Mouse (Mus musculus) spleen, postnatal 4 days (tissue): Measurements from ENCODE around the gene Atg7.
A peak's percentile ranks its signal among the peaks of the same experiment; 100 is the strongest.

ENCODE experiments used
- DNase-seq, 2 experiments: peaks; one replicate each; pipeline ENCODE4 v3.0.0; 2022; ENCODE audit warnings: low spot score in 2 of 2

Gene Atg7

GRCm38 (mm10) chr6:114855644-114856043 is 212.7 kb downstream of the Atg7 start:
- no peak for DNase-seq

- DNase-seq, result no peak
Measured at GRCm38 (mm10) chr6:114856501-114856900, 213.6 kb downstream of the Atg7 start.

- no peak for DNase-seq
Measured at GRCm38 (mm10) chr6:114857996-114858721, 215.3 kb downstream of the Atg7 start.

GRCm38 (mm10) chr6:114858722-114859053 is 215.8 kb downstream of the Atg7 start:
- DNase-seq, result no peak

- no peak for DNase-seq
Measured at GRCm38 (mm10) chr6:114860677-114861568, 218.0 kb downstream of the Atg7 start.

GRCm38 (mm10) chr6:114861591-114861990 is 218.7 kb downstream of the Atg7 start:
- DNase-seq, result no peak

- no peak for DNase-seq
Measured at GRCm38 (mm10) chr6:114862046-114862445, 219.1 kb downstream of the Atg7 start.

- DNase-seq, result no peak
Measured at GRCm38 (mm10) chr6:114863501-114863900, 220.6 kb downstream of the Atg7 start.

GRCm38 (mm10) chr6:114864421-114864820 is 221.5 kb downstream of the Atg7 start:
- no peak for DNase-seq

- DNase-seq, result no peak
Measured at GRCm38 (mm10) chr6:114866078-114866477, 223.2 kb downstream of the Atg7 start.

- no peak for DNase-seq
Measured at GRCm38 (mm10) chr6:114866619-114867018, 223.7 kb downstream of the Atg7 start.

- no peak for DNase-seq
Measured at GRCm38 (mm10) chr6:114868656-114869055, 225.8 kb downstream of the Atg7 start.

GRCm38 (mm10) chr6:114869501-114870076 is 226.7 kb downstream of the Atg7 start:
- no peak for DNase-seq

- DNase-seq, result no peak
Measured at GRCm38 (mm10) chr6:114871010-114871660, 228.2 kb downstream of the Atg7 start.

- no peak for DNase-seq
Measured at GRCm38 (mm10) chr6:114873808-114874137, 230.9 kb downstream of the Atg7 start.

GRCm38 (mm10) chr6:114874138-114874928 is 231.4 kb downstream of the Atg7 start:
- DNase-seq, result peak in 1 of 2 experiments; percentile 75

GRCm38 (mm10) chr6:114875018-114875558 is 232.2 kb downstream of the Atg7 start:
- DNase-seq, result peak; percentile 85 to 92

- no peak for DNase-seq
Measured at GRCm38 (mm10) chr6:114876033-114876432, 233.1 kb downstream of the Atg7 start.

GRCm38 (mm10) chr6:114876546-114876945 is 233.6 kb downstream of the Atg7 start:
- DNase-seq, result no peak

GRCm38 (mm10) chr6:114878841-114879520 is 236.1 kb downstream of the Atg7 start:
- no peak for DNase-seq

GRCm38 (mm10) chr6:114880798-114881197 is 237.9 kb downstream of the Atg7 start:
- DNase-seq, result no peak
